Mouse (Mus musculus): ENCODE measurements at regions not wholly inside any gene's neighbourhood (a gene's known extent, or its start where the extent isn't known, plus 50 kb on each side); places are given as distances from the start of the nearest gene placed in this dataset.
"Not testable (repeated sequence)": the region's sequence is repeated elsewhere in the genome, so short reads cannot be mapped to it uniquely, and the experiment has no call there.

- TF ChIP-seq HCFC1 (IDR thresholded peaks at IDR 0.05; ENCODE audit: borderline replicate concordance, insufficient read depth, low read length) = no peak
- TF ChIP-seq ZC3H11A (IDR thresholded peaks at IDR 0.05; ENCODE audit: borderline replicate concordance, low read depth, low read length) = no peak
- TF ChIP-seq ZNF384 (IDR thresholded peaks at IDR 0.05; ENCODE audit: low read depth, low read length) = no peak
- TF ChIP-seq CHD2 (IDR thresholded peaks at IDR 0.05; ENCODE audit: low read depth, low read length) = no peak
- TF ChIP-seq MAFK (IDR thresholded peaks at IDR 0.05; ENCODE audit: insufficient read depth, low read depth, low read length) = no peak
- no peak for DNase-seq (ENCODE audit: low read depth, low spot score)
- no peaks in the 10 kb centered on the region for H3K9me3 ChIP-seq (ENCODE audit: control insufficient read depth, insufficient read depth, low read depth, low read length)
- no peak overlapping the region for H3K9ac ChIP-seq (ENCODE audit: insufficient read depth, low read depth, low read length, poor library complexity, severe bottlenecking)
- in situ Hi-C loops (cut with MboI; ENCODE audit: low sequenced_read_pairs in 2 of 2, unreplicated experiment in 2 of 2) = no loop called here
- no peaks in the 10 kb centered on the region for H3K4me1 ChIP-seq (ENCODE audit: control insufficient read depth in 2 of 2, insufficient read depth in 2 of 2, low read length in 2 of 2, poor library complexity in 1 of 2)
- H3K27ac ChIP-seq (ENCODE audit: insufficient read depth, low read depth, low read length, poor library complexity, severe bottlenecking) = no peak overlapping the region
- H3K36me3 ChIP-seq (ENCODE audit: control insufficient read depth, insufficient read depth, low read length, poor library complexity, severe bottlenecking) = no peaks in the 10 kb centered on the region
- no peak overlapping the region for H3K4me3 ChIP-seq (ENCODE audit: insufficient read depth in 1 of 2, low read depth in 1 of 2, low read length in 2 of 2, poor library complexity in 1 of 2, severe bottlenecking in 1 of 2)
Measured at GRCm38 (mm10) chr13:25609241-25609640, 338.9 kb upstream of the Nrsn1 start.

- not testable (repeated sequence) for DNase-seq (ENCODE audit: low read depth, low spot score); H3K9ac ChIP-seq (ENCODE audit: insufficient read depth, low read depth, low read length, poor library complexity, severe bottlenecking)
Measured at GRCm38 (mm10) chr13:25601351-25601750, 331.0 kb upstream of the Nrsn1 start.

GRCm38 (mm10) chr13:25594629-25595028 is 324.3 kb upstream of the Nrsn1 start:
- Histone ChIP-seq H3K4me1 (ENCODE audit: control insufficient read depth in 2 of 2, insufficient read depth in 2 of 2, low read length in 2 of 2, poor library complexity in 1 of 2) (no peaks in the 10 kb centered on the region), H3K9ac (ENCODE audit: insufficient read depth, low read depth, low read length, poor library complexity, severe bottlenecking) (no peak overlapping the region), H3K27ac (ENCODE audit: insufficient read depth, low read depth, low read length, poor library complexity, severe bottlenecking) (no peak overlapping the region), H3K4me3 (ENCODE audit: insufficient read depth in 1 of 2, low read depth in 1 of 2, low read length in 2 of 2, poor library complexity in 1 of 2, severe bottlenecking in 1 of 2) (no peak overlapping the region), H3K9me3 (ENCODE audit: control insufficient read depth, insufficient read depth, low read depth, low read length) (no peaks in the 10 kb centered on the region), H3K36me3 (ENCODE audit: control insufficient read depth, insufficient read depth, low read length, poor library complexity, severe bottlenecking) (no peaks in the 10 kb centered on the region)
- no peak for TF ChIP-seq CHD2 (IDR thresholded peaks at IDR 0.05; ENCODE audit: low read depth, low read length)
- DNase-seq (ENCODE audit: low read depth, low spot score) = no peak
- in situ Hi-C loops (cut with MboI; ENCODE audit: low sequenced_read_pairs in 2 of 2, unreplicated experiment in 2 of 2) = no loop called here

More at GRCm38 (mm10) chr13:25601351-25601750, 331.0 kb upstream of the Nrsn1 start:
- in situ Hi-C loops (cut with MboI; ENCODE audit: low sequenced_read_pairs in 2 of 2, unreplicated experiment in 2 of 2); H3K4me1 ChIP-seq (ENCODE audit: control insufficient read depth in 2 of 2, insufficient read depth in 2 of 2, low read length in 2 of 2, poor library complexity in 1 of 2); H3K9me3 ChIP-seq (ENCODE audit: control insufficient read depth, insufficient read depth, low read depth, low read length); H3K4me3 ChIP-seq (ENCODE audit: insufficient read depth in 1 of 2, low read depth in 1 of 2, low read length in 2 of 2, poor library complexity in 1 of 2, severe bottlenecking in 1 of 2); H3K36me3 ChIP-seq (ENCODE audit: control insufficient read depth, insufficient read depth, low read length, poor library complexity, severe bottlenecking); H3K27ac ChIP-seq (ENCODE audit: insufficient read depth, low read depth, low read length, poor library complexity, severe bottlenecking): not testable (repeated sequence)

GRCm38 (mm10) chr13:25570641-25571040 is 300.3 kb upstream of the Nrsn1 start:
- no peaks in the 10 kb centered on the region for H3K4me1 ChIP-seq (ENCODE audit: control insufficient read depth in 2 of 2, insufficient read depth in 2 of 2, low read length in 2 of 2, poor library complexity in 1 of 2)
- no peak overlapping the region for H3K27ac ChIP-seq (ENCODE audit: insufficient read depth, low read depth, low read length, poor library complexity, severe bottlenecking)
- no peak overlapping the region for H3K4me3 ChIP-seq (ENCODE audit: insufficient read depth in 1 of 2, low read depth in 1 of 2, low read length in 2 of 2, poor library complexity in 1 of 2, severe bottlenecking in 1 of 2)
- H3K36me3 ChIP-seq (ENCODE audit: control insufficient read depth, insufficient read depth, low read length, poor library complexity, severe bottlenecking) = no peaks in the 10 kb centered on the region
- H3K9ac ChIP-seq (ENCODE audit: insufficient read depth, low read depth, low read length, poor library complexity, severe bottlenecking) = no peak overlapping the region
- no peaks in the 10 kb centered on the region for H3K9me3 ChIP-seq (ENCODE audit: control insufficient read depth, insufficient read depth, low read depth, low read length)
- in situ Hi-C loops (cut with MboI; ENCODE audit: low sequenced_read_pairs in 2 of 2, unreplicated experiment in 2 of 2) = no loop called here
- TF ChIP-seq ZNF384 (IDR thresholded peaks at IDR 0.05; ENCODE audit: low read depth, low read length) (no peak), CHD2 (IDR thresholded peaks at IDR 0.05; ENCODE audit: low read depth, low read length) (no peak), ZC3H11A (IDR thresholded peaks at IDR 0.05; ENCODE audit: borderline replicate concordance, low read depth, low read length) (no peak), MAFK (IDR thresholded peaks at IDR 0.05; ENCODE audit: insufficient read depth, low read depth, low read length) (no peak), HCFC1 (IDR thresholded peaks at IDR 0.05; ENCODE audit: borderline replicate concordance, insufficient read depth, low read length) (no peak)
- no peak for DNase-seq (ENCODE audit: low read depth, low spot score)

- no peak overlapping the region for H3K27ac ChIP-seq (ENCODE audit: insufficient read depth, low read depth, low read length, poor library complexity, severe bottlenecking)
- TF ChIP-seq ZC3H11A (IDR thresholded peaks at IDR 0.05; ENCODE audit: borderline replicate concordance, low read depth, low read length) (peak; percentile 96), ZNF384 (IDR thresholded peaks at IDR 0.05; ENCODE audit: low read depth, low read length) (no peak), MAFK (IDR thresholded peaks at IDR 0.05; ENCODE audit: insufficient read depth, low read depth, low read length) (no peak)
- in situ Hi-C loops (cut with MboI; ENCODE audit: low sequenced_read_pairs in 2 of 2, unreplicated experiment in 2 of 2) = no loop called here
Measured at GRCm38 (mm10) chr13:25562746-25563145, 292.4 kb upstream of the Nrsn1 start.

More at GRCm38 (mm10) chr13:25562746-25563145, 292.4 kb upstream of the Nrsn1 start:
- Histone ChIP-seq H3K36me3 (ENCODE audit: control insufficient read depth, insufficient read depth, low read length, poor library complexity, severe bottlenecking) (no peaks in the 10 kb centered on the region), H3K9ac (ENCODE audit: insufficient read depth, low read depth, low read length, poor library complexity, severe bottlenecking) (no peak overlapping the region), H3K9me3 (ENCODE audit: control insufficient read depth, insufficient read depth, low read depth, low read length) (no peaks in the 10 kb centered on the region), H3K4me3 (ENCODE audit: insufficient read depth in 1 of 2, low read depth in 1 of 2, low read length in 2 of 2, poor library complexity in 1 of 2, severe bottlenecking in 1 of 2) (no peak overlapping the region), H3K4me1 (ENCODE audit: control insufficient read depth in 2 of 2, insufficient read depth in 2 of 2, low read length in 2 of 2, poor library complexity in 1 of 2) (no peaks in the 10 kb centered on the region)
- peak; percentile 53 for DNase-seq (ENCODE audit: low read depth, low spot score)
